Mouse (Mus musculus): ENCODE results near the gene Itgb8. TPM values are rescaled to one million over a fixed set of nuclear protein-coding genes. Genes with fewer than 3 reads are reported as not detected.

Gene Itgb8
- polyA plus RNA-seq, 1 experiment: not detected

GRCm38 (mm10) chr12:119157686-119158085 lies 80.9 kb downstream of the Itgb8 start:
- Histone ChIP-seq H3K4me3 (ENCODE audit: insufficient read depth, low read length) (no peak overlapping the region), H3K27ac (ENCODE audit: insufficient read depth, low read depth, low read length) (no peak overlapping the region), H3K4me1 (ENCODE audit: control insufficient read depth, insufficient read depth, low read length) (0 out of 2 replicates have a peak, but pooled peaks cover 2% of the 10 kb centered on the region)
- TF ChIP-seq POLR2A (IDR thresholded peaks at IDR 0.05; ENCODE audit: borderline replicate concordance, low read depth, low read length) (no peak), CTCF (IDR thresholded peaks at IDR 0.05; ENCODE audit: low read depth, low read length) (no peak)

GRCm38 (mm10) chr12:119157068-119157467 lies 81.5 kb downstream of the Itgb8 start:
- TF ChIP-seq POLR2A (IDR thresholded peaks at IDR 0.05; ENCODE audit: borderline replicate concordance, low read depth, low read length): no peak
- TF ChIP-seq CTCF (IDR thresholded peaks at IDR 0.05; ENCODE audit: low read depth, low read length): no peak
- H3K4me3 ChIP-seq (ENCODE audit: insufficient read depth, low read length): no peak overlapping the region
- H3K4me1 ChIP-seq (ENCODE audit: control insufficient read depth, insufficient read depth, low read length): 0 out of 2 replicates have a peak, but pooled peaks cover 2% of the 10 kb centered on the region
- peak overlapping the region; percentile 46 for H3K27ac ChIP-seq (ENCODE audit: insufficient read depth, low read depth, low read length)

GRCm38 (mm10) chr12:119155566-119155965 lies 83.0 kb downstream of the Itgb8 start:
- 0 out of 2 replicates have a peak, but pooled peaks cover 2% of the 10 kb centered on the region for H3K4me1 ChIP-seq (ENCODE audit: control insufficient read depth, insufficient read depth, low read length)
- no peak overlapping the region for H3K27ac ChIP-seq (ENCODE audit: insufficient read depth, low read depth, low read length)
- TF ChIP-seq CTCF (IDR thresholded peaks at IDR 0.05; ENCODE audit: low read depth, low read length) (no peak), POLR2A (IDR thresholded peaks at IDR 0.05; ENCODE audit: borderline replicate concordance, low read depth, low read length) (no peak)
- no peak overlapping the region for H3K4me3 ChIP-seq (ENCODE audit: insufficient read depth, low read length)

GRCm38 (mm10) chr12:119150956-119151355 lies 87.6 kb downstream of the Itgb8 start:
- Histone ChIP-seq H3K27ac (ENCODE audit: insufficient read depth, low read depth, low read length) (no peak overlapping the region), H3K4me3 (ENCODE audit: insufficient read depth, low read length) (no peak overlapping the region), H3K4me1 (ENCODE audit: control insufficient read depth, insufficient read depth, low read length) (peaks cover 7% of the 10 kb centered on the region)
- TF ChIP-seq POLR2A (IDR thresholded peaks at IDR 0.05; ENCODE audit: borderline replicate concordance, low read depth, low read length): no peak
- TF ChIP-seq CTCF (IDR thresholded peaks at IDR 0.05; ENCODE audit: low read depth, low read length): no peak

GRCm38 (mm10) chr12:119147753-119148152 lies 90.8 kb downstream of the Itgb8 start:
- H3K27ac ChIP-seq (ENCODE audit: insufficient read depth, low read depth, low read length): peak overlapping the region; percentile 37; the same call in 1 of the 2 replicates
- TF ChIP-seq CTCF (IDR thresholded peaks at IDR 0.05; ENCODE audit: low read depth, low read length): no peak
- TF ChIP-seq POLR2A (IDR thresholded peaks at IDR 0.05; ENCODE audit: borderline replicate concordance, low read depth, low read length): no peak
- peaks cover 11% of the 10 kb centered on the region for H3K4me1 ChIP-seq (ENCODE audit: control insufficient read depth, insufficient read depth, low read length)
- no peak overlapping the region for H3K4me3 ChIP-seq (ENCODE audit: insufficient read depth, low read length)

GRCm38 (mm10) chr12:119146031-119146430 lies 92.6 kb downstream of the Itgb8 start:
- Histone ChIP-seq H3K4me3 (ENCODE audit: insufficient read depth, low read length) (no peak overlapping the region), H3K27ac (ENCODE audit: insufficient read depth, low read depth, low read length) (no peak overlapping the region), H3K4me1 (ENCODE audit: control insufficient read depth, insufficient read depth, low read length) (peaks cover 11% of the 10 kb centered on the region)
- TF ChIP-seq CTCF (IDR thresholded peaks at IDR 0.05; ENCODE audit: low read depth, low read length) (no peak), POLR2A (IDR thresholded peaks at IDR 0.05; ENCODE audit: borderline replicate concordance, low read depth, low read length) (no peak)

- peaks cover 13% of the 10 kb centered on the region for H3K4me1 ChIP-seq (ENCODE audit: control insufficient read depth, insufficient read depth, low read length)
- TF ChIP-seq CTCF (IDR thresholded peaks at IDR 0.05; ENCODE audit: low read depth, low read length) (no peak), POLR2A (IDR thresholded peaks at IDR 0.05; ENCODE audit: borderline replicate concordance, low read depth, low read length) (no peak)
- H3K4me3 ChIP-seq (ENCODE audit: insufficient read depth, low read length): no peak overlapping the region
- no peak overlapping the region for H3K27ac ChIP-seq (ENCODE audit: insufficient read depth, low read depth, low read length)
Observed at GRCm38 (mm10) chr12:119137946-119138345, 100.7 kb downstream of the Itgb8 start.

GRCm38 (mm10) chr12:119113522-119114135 lies 125.0 kb downstream of the Itgb8 start:
- no peak for TF ChIP-seq CTCF (IDR thresholded peaks at IDR 0.05; ENCODE audit: low read depth, low read length)
- H3K4me1 ChIP-seq (ENCODE audit: control insufficient read depth, insufficient read depth, low read length): peaks cover 2% of the 10 kb centered on the region; the same call in 1 of the 2 replicates
- peak overlapping the region; percentile 32 for H3K4me3 ChIP-seq (ENCODE audit: insufficient read depth, low read length)
- no peak overlapping the region for H3K27ac ChIP-seq (ENCODE audit: insufficient read depth, low read depth, low read length)

GRCm38 (mm10) chr12:119110091-119110490 lies 128.5 kb downstream of the Itgb8 start:
- peaks cover 2% of the 10 kb centered on the region; the same call in 1 of the 2 replicates for H3K4me1 ChIP-seq (ENCODE audit: control insufficient read depth, insufficient read depth, low read length)
- TF ChIP-seq CTCF (IDR thresholded peaks at IDR 0.05; ENCODE audit: low read depth, low read length): no peak
- H3K27ac ChIP-seq (ENCODE audit: insufficient read depth, low read depth, low read length): no peak overlapping the region
- no peak overlapping the region for H3K4me3 ChIP-seq (ENCODE audit: insufficient read depth, low read length)

Other genes starting within 250 kb of the Itgb8 start
- gene Macc1, start 75.5 kb upstream of the Itgb8 start, polyA plus RNA-seq (2012; ENCODE audit: insufficient read depth, insufficient read length, missing spikeins): 0.08 TPM in 1 of 2 replicates, not detected in the other

All from bone marrow macrophage, adult 2 months (primary cell).